Mouse (Mus musculus): ENCODE measurements around the gene Lifr.
A peak's percentile ranks its signal among the peaks of the same experiment; 100 is the strongest.

The Lifr gene

DNA sequence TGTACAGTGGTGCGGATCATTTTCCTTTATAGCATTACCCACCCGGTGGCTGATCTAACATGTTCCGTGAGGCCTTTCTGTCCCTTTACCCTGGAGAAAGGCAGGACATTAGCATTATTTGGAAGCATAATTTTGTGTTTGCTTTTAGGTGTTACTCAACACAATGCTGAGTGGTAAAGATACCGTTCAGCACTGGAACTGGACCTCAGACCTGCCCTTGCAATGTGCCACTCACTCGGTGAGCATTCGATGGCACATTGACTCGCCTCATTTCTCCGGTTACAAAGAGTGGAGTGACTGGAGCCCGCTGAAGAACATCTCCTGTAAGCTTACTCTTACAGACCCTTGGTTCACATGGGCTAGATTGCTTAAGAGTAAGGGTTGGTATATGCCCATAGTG lies 76.3 kb downstream of the Lifr start:
- no peak for DNase-seq

DNA sequence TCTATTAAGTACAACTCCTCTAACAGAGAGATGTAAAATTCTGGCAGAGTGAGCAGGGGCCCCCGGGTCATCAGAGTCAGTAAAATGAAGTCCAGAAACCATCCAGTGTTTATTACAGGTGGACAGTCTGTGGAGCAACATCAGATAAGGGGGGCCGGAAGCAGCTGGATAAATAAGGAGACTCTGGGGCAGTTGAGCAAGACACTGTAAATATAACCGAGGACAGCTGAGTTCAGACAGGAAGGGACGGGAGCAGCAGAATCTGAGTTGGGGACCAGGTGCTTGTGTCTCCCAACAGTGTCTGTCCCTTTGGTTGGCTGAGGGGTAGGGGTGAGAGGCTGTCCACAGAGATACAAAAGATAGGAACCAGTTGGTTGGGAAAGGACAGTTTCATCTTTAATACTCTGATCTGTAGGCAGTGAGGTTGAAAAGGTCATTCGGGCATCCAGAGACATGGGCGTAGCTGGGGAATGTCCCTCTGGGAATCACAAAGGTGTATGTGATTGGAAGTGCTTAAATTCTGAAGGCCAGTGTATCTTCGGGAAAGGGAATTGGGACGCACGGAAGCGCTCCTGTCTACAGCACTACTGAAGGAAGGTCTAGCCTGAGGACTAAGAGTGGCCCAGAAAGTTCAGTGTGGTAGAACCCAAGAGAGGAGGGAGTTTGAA lies 77.0 kb downstream of the Lifr start:
- no peak for DNase-seq

DNA sequence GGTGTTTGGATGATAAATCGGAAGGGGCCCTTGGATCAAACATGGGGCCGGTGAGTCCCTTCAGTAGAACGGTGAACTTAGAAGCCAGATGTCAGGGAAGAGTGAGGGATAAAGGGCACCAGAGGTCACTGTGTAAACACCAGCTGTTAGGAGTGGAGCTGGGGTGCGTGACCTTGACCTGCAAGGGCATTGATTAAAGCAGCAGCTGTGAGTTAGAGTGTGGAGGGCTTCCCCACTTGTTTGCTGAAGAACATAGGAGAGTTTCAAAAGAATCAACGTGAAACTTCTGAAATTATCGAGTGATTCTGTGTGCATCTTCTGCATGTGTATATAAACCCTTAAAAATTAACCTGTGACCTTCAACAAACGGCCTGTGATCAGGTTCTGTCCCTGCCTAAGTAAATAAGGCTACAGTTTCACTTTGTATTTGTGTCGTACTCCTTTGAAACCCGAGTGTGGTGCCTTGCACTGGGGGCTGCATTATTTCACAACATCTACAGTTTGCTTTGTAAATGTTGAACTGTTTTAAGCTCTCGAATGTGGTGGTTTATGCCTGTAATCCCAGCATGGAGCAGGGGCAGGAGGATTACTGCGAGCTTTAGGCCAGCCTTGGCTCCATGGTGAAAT lies 77.6 kb downstream of the Lifr start:
- DNase-seq, result no peak

DNA sequence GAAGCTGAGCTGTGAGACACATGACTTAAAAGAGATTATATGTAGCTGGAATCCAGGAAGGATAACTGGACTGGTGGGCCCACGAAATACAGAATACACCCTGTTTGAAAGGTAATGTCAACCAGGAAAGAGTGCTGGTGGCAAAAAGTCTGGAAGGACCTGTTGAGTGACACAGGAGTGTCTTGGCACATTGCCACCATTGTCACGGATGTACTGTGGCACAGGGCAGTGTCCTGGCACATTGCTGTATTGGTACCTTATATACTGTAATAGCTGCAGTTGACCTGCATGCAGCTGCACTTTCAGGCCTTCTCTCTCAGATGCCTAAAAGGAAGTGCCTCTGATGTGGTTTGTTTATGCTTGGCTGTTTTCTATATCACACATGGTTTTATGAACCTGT lies 82.5 kb downstream of the Lifr start:
- DNase-seq, result peak; percentile 24

DNA sequence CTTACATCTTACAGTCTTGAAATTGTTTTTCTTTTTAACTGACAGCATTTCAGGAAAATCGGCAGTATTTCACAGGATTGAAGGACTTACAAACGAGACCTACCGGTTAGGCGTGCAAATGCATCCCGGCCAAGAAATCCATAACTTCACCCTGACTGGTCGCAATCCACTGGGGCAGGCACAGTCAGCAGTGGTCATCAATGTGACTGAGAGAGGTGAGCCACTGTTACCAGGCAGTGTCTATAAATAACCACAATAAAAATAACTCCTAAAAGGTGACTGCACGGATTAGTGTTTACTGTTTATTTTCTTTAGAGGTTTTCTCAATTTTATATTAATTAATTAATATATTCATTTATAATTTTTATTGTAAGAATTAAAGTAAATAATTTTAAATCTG lies 82.9 kb downstream of the Lifr start:
- no peak for DNase-seq

DNA sequence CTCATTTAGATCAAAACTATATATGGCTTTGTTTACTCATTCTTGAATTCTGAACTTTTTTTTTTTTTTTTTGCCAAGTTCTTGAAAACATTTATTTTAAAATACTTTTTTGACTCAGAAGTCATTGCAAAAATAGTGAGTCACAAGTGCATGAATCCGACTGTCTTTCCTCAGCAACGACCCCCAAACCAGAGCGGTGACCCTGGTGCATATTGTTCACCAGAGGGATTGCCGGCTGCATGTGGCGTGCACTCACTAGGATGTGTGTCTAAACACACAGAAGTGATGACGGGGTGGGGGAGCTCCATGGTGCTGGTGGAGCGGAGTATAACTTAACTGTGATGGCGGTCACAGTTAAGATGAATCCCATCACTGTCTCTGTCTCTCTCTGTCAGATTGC lies 83.4 kb downstream of the Lifr start:
- DNase-seq, result no peak

DNA sequence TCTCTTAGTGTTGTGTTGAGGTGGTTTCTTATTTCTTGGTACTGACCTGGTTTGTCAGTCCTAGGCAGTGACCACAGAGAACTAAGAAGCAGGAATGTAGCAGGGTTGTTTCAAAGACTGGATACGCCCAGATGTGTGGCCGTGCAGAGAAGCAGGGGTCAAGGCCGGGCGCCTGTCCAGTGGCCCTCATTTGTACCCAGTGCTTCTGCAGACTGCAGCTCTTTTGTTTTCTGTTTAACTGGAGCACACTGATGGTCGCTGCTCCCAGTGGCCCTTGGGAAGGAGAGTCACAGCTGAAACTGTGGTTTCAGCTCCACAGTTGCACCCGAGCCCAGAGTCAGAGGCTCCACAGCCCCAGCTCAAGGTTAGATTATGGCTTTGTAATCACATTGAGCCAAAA lies 90.2 kb downstream of the Lifr start:
- no peak for DNase-seq

DNA sequence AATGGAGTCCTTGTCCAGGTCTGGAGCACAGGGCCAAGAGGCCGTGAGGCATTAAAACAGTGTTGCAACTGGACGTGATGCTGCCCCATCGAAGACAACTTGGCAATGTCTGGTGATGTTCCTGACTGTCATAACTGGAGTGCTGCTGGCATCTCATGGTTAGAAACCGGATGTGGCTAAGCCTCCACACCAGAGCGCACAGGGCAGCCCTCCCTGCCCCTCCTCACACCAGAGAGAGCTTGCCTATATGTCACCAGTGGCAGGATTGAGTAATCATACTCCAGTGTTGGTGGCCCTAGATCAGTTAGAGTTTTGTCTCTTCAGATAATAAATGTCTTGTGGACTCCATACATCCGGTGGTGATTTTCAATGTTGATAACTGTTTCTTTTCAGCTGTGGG lies 97.3 kb downstream of the Lifr start:
- DNase-seq, result no peak

DNA sequence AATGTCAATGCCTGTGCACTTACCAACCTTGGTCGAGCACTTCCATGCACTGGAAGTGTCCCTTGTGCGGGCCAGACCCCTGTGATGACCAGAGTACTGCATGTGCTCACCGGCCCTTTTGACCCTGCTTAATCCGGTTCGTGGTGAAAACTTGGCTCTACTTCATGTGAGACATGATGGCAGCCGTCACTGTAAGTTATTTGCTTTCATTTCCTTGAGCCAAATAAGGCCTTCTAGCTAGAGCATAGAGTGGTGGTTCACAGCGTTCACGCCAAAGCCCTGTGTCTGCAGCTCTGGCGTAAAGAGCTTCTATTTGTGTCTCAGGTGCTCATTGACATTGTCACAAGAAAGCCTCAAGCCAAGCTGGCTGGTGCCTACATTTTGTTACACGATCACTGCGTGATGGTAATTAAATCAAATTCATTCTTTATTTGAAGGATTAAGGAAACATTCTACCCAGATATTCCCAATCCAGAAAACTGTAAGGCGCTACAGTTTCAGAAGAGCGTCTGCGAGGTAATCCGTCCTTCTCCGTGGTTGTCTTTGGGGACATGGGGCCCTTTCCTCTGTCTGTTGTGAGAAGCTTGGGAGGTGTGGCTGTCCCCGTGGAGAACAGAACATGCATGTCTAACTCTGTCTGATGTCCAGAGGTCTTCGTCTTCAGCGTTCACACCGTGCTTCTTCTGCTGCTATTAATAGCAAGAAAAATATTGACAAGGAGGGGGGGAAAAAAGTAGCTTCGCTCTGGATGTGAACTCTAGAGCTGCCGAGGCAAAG lies 99.5 kb downstream of the Lifr start:
- peak; percentile 33 for DNase-seq

DNA sequence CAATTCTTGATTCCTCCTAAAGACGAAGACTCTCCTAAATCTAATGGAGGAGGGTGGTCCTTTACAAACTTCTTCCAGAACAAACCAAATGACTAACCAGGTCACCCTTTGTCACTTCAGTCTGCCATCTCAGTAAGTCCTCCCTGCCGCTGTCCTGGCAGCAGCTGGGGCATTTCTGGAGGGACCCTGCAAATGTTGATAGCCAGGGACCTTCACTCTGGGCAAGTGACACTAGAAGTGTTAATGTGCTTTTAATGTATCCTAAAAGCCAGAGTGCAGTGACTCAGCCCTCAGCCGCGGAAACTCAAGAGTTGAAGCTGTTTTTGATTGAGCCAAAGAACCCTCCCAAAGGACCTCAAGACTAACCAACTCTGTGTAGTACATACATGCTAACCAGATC lies 100.7 kb downstream of the Lifr start:
- DNase-seq, result no peak

DNA sequence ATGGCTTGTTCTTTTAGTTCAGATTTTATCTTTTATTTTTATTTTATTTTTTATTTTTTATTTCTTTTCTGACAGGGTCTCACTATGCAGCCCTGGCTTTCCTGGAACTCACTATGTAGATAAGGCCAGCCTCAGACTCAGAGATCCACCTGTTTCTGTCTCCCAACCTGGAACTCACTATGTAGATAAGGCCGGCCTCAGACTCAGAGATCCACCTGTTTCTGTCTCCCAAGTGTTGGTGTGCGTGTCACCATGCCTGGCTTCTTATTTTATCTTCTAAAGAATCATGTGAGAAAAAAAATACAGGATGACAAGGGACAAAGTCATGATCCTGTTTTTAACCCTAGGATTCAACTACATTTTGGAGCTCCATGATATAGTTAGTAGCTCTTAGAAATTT lies 102.2 kb downstream of the Lifr start:
- DNase-seq, result no peak

DNA sequence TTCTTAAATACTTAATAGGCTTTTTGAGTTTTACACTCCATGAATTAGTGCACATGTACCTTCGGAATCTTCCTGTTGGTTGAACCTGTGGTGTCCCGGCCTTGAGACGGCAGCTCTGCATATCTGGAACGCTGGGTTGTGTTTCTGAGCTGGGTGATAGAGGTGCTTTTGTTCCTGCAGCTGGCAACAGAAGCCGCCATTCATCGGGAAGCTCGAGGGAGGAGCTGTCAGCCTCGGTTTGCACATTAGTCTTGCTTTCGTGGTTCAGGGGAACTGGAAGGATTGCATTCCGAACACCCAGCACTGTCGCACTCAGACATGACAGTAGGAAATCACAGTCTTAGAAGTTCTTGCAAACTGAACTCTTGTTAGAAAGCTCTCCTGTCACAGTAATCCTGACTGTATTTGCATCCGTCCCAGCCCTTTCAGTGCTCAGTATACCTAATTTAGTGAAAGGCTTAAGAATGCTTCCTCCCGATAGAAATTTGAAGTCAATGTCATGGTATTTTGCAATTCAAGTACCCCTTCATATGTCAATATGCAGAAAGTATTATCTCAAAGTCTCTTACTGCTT lies 103.8 kb downstream of the Lifr start:
- no peak for DNase-seq

DNA sequence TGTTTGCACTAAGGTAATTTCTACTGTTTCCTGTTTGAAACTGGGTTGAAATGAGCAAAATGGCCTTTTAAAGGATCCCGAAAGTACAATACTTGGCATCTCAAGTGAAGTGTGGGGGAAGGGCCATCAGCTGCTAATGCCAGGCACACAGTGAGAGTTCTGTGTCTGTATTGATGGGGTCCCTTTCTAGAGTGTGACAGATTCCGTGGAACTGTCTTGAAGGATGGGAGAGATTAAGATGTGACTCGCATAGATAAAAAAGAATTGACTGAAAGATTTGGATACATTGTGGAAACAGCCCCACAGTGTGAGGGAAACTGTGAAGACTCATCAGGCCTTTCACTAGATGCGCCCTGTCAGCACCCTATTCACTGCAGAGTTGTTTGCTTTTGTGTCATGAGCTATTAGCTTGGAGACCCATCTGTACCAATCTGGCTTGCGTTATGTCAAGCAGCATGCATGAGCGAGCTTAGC lies 104.4 kb downstream of the Lifr start:
- no peak for DNase-seq

DNA sequence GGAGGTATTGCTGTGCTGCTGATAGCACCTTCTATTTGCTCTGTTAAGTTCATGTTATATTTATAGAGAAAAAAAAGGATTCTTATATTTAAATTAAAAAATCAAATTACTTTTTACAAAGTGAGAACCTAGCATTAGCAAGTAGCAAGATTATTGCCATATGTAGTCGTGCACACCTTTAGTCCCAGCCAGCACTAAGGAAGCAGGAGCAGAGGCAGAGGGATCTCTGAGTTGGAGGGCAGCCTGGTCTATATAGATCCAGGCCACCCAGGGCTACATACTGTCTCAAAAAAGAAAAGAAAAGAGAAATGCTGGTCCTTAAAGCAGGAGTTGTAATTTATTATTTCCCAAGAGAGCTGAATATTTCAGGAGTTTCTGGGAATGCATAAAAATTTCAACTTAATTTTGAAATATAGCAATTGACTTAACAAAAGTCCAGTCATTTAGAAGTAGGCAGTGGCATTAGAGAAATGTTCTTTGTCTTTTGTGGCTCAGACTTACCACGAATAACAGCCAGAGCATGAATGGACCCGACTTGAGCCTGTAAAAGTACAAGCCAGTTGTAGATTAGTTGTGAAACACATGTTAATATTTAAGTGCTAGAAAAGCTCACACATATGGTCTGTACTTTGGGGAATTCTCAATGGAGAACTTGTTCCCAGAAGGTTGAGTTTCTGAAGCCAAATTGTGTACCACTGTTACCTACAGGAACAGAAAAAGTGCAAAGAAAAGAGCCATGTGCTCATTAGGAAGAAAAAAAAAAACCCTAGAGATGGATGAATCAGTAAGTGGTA lies 107.4 kb downstream of the Lifr start:
- no peak for DNase-seq

DNA sequence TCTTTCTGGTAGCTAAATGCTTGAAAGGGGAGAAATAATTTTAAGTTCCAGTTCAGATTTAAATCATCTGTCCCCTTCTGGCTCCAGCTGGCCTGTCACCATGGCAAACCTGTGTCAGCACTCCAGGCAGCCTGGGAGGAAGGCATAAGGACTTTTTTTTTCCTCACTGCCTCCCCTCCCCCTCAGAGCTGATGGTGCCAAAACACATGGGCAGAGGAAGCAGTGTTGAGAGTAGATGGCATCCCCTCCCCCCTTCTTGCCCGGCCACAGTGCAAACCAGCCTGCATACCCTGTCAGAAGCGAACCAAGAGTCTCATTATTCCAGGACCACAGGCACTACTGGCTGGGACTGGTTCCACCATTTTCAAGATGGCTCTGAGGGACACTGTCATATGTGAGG lies 108.4 kb downstream of the Lifr start:
- DNase-seq, result peak; percentile 20

DNA sequence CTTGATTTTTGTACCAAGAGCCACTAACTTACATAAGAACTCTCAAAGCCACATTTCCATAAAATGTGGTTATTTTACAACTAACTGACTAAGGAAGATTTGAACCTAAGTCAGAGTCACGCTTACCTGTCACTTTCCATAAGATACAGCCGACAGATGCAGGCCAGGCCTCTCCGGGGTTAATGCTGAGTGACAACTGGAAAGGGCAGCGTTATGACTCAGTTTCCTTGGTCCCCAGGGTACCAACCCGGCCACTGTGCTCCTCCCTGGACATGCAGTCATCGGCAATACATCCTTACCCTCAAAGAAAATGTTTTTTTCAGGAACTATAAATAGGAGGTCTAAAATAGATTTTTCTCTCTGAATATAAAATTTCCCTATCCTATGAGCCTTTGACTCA lies 109.9 kb downstream of the Lifr start:
- DNase-seq, result no peak

DNA sequence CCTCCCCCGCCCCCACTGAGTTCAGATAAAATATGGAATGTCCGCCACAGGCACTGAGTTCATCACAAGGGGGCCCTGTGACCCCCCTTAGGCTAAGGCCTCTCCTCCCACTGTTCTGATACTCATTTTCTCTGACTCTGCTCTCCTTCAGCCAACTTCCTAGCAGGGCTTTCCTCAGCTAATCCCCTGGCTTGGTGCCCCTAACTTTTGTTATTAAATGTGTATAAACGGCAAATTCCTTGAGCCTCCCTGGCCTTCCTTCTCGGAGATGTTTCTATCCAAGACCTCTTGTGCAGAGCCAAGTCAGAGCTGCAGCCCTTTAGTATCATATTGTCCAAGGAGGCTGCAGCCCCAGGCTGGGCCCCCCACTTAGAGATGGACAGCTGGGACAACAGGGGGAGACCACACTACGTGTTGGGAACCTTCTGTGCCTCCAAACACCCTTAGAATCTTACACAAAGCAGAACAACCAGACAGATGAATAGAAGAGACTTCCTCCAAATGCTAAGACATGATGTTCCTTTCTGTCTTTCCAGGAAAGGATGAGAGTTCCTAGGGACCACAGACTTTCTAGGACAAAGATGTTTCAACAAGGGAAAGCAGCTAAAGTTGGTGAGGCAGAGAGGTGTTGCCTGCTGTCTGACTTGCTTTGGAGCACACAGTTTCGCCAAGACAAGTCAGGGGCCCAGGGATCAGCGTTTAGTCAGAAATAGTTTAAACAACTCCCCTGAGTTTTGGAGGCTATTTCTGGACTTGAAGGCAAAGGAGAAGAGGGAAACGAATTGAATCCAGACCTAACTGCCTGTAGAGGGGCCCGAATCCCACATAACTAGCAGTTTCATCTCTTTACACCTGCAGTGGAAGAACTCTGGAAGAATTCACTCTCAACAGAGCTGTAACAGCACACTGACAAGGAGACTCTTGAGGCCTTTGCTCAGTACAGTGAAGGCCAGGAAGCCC lies 111.3 kb downstream of the Lifr start:
- DNase-seq, result no peak

DNA sequence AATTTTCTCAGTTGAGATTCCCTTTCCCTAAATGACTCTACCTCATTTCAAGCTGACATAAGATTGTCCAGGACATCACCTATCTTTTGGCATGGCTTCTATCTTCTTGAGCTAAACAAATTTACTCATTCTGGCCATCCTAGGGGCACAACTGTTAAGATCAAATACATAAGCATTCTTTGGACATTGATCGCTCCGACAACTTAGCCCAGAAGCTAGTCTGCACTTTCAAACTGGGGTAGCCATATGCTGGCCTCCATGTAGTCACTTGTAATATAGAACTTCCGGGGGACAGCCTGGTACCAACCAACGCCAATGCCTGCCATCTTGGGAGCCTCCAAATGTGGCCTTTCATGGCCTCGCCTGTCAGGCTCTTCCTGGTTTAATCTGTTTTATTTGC lies 112.6 kb downstream of the Lifr start:
- no peak for DNase-seq

DNA sequence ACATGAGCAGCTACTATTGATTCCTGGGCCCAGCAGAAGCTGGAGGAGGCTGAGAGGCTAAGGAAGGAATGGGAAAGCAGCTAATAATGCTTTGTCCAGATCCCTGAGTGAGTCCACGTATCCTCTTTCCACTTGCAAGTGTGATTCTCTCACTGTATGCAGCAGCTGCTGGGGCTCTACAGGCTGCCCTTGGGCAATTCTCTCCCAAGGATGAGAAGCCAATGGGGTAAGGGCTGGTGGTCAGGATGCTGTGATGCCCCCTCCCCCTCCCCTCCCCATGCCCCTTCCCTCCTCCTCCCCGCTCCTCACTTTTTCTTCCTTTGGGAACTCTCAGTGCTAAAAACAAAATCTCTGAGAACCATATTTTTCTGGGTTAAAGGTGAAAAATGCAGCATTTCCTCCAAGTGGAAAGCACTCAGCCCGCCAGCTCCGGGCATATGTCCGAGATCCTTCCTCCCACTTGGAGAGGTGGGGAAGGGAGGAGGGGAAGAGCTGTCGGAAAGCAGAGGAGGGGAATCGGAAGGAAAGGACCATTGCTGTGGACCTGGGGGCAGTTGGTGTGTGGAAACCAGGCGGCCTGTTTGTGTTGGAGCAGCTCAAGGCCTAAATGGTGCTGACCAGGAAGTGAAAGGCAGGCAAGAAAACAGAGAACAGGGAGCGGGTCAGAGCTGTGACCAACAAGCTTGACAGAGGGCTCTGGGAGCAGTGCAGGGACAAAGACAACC lies 113.4 kb downstream of the Lifr start:
- DNase-seq, result peak; percentile 56

DNA sequence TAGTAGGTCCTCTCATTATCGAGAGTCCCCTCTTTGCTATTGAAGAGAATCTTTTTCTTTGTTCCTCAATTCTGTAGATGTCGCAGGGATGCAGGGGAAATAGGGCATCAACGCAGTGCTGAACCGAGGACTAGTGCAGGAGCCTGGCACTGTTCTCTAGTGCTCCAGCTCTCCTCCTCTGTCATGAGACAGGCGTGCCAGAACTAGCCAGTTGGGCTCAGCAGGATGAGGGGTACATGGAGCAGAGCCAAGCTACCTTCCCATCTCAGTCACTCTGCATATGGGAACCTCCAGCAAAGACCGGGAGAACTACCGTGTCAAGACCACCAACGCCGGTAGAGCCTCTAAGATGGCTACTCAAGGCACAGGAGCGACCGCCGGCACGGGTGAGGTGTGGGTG lies 114.5 kb downstream of the Lifr start:
- no peak for DNase-seq

DNA sequence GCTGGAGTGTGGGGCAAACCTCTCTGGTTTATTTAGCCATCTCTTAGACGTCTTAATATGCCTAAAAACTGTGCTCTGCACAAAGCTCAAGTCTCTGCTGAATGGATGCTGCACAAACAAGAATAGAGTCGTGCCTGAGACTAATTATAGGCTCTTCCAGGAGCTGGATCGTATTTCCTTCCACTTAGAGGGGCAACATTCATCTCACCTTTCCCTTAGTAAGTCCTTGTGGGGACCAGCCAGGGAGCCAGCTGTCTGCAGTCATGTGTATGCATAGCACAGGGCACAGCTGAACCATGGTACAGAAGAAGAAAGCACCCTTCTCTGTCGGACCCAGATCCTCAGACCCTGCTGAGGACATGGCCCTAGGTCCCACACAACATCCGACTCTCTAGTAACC lies 115.7 kb downstream of the Lifr start:
- DNase-seq, result no peak

Data from kidney, adult 9 months (tissue).